Mouse (Mus musculus) forebrain, embryonic 14.5 days (tissue): ENCODE results near the gene Sars2. TPM values are rescaled to one million over a fixed set of nuclear protein-coding genes. Genes with fewer than 3 reads are reported as not detected.

Experiments used
- ATAC-seq: fragments of 200-750 bp; cut with Nextera tagmentation; 2 replicates; pipeline ENCODE4 v1.8.0; 2017; ENCODE audit warnings: mild to moderate bottlenecking, moderate library complexity
- DNase-seq: peaks from one replicate; pipeline ENCODE4 v3.0.0-alpha.2; 2015; ENCODE audit warnings: low spot score
- H3K27ac ChIP-seq: fragments of 300-500 bp; sonication (generic); 2 replicates; pipeline ENCODE4 v1.5.1; 2014; ENCODE audit warnings: low read depth, mild to moderate bottlenecking, control low read depth, low read length, moderate library complexity
- H3K27me3 ChIP-seq: fragments of 300-500 bp; sonication (generic); replicated peaks from 2 replicates; pipeline ENCODE4 v1.6.1; 2014; ENCODE audit warnings: low read length, control low read depth, mixed read lengths; ENCODE audit not compliant: control insufficient read depth, insufficient read depth
- H3K36me3 ChIP-seq: fragments of 300-500 bp; sonication (generic); 2 replicates; pipeline ENCODE4 v1.6.1; 2014; ENCODE audit warnings: low read length, control low read depth; ENCODE audit not compliant: control insufficient read depth, insufficient read depth
- H3K4me1 ChIP-seq: fragments of 300-500 bp; sonication (generic); 2 replicates; pipeline ENCODE4 v1.6.1; 2014; ENCODE audit warnings: antibody characterized with exemption, low read length, control low read depth; ENCODE audit not compliant: control insufficient read depth, insufficient read depth
- H3K4me2 ChIP-seq: fragments of 300-500 bp; sonication (generic); 2 replicates; pipeline ENCODE4 v1.6.1; 2014; ENCODE audit warnings: mild to moderate bottlenecking, control low read depth, low read length
- H3K4me3 ChIP-seq: fragments of 300-500 bp; sonication (generic); 2 replicates; pipeline ENCODE4 v1.5.1; 2014; ENCODE audit warnings: low read depth, low read length, control low read depth
- H3K9ac ChIP-seq: fragments of 300-500 bp; sonication (generic); 2 replicates; pipeline ENCODE4 v1.6.1; 2014; ENCODE audit warnings: mild to moderate bottlenecking, low read length, control low read depth, moderate library complexity
- H3K9me3 ChIP-seq: fragments of 300-500 bp; sonication (generic); replicated peaks from 2 replicates; pipeline ENCODE4 v1.6.1; 2016; ENCODE audit warnings: low read length, control low read depth, mixed read lengths; ENCODE audit not compliant: control insufficient read depth
- WGBS: fragments of 180-500 bp; shearing (Covaris S2); extraction: QIAGEN DNeasy Blood & Tissue Kit; methylation state at CpG from one replicate; pipeline ENCODE4 v1.1.7; 2014; 5-methylcytosine and 5-hydroxymethylcytosine counted together
- polyA plus RNA-seq: library from polyadenylated mRNA; unstranded; fragments of >200 nt; fragmentation: Nextera tagmentation; extraction: Ambion mirVana; gene quantifications from 2 replicates; pipeline ENCODE4 v1.2.1, GENCODE M21; 2014

Gene Sars2
- polyA plus RNA-seq, 1 experiment from 2014 or later: 17.7 TPM

DNA sequence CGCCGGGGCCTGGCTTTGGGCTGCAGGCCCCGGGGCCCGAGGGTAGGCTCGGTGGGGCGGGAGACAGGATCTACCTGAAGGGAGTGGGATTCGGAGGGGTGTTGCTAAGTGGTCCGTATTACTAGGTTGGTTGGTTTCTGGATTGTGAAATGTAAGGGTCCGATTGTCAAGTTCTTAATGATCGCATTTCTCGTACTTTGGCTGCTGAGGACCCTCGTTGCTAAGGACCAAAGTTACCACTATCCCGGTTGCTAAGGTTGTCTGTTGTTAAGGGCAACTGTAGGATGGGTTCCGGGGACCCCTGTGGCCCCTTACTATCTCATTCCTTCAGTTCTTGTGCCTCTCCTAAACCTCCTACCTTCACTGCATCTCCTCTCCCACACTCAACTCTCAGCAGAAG is 25.1 kb downstream of the Sars2 start:
- DNase-seq (peak; percentile 39), ATAC-seq (peak; percentile 9; the same call in 1 of the 2 replicates)
- Histone ChIP-seq H3K36me3 (peaks cover 3% of the 10 kb centered on the region), H3K4me1 (peaks cover 14% of the 10 kb centered on the region), H3K27ac (no peak overlapping the region), H3K27me3 (no peaks in the 10 kb centered on the region), H3K9ac (peak overlapping the region; percentile 74), H3K9me3 (no peaks in the 10 kb centered on the region), H3K4me3 (peak overlapping the region; percentile 71), H3K4me2 (peak overlapping the region; percentile 70)
- 4% methylated on average over 14 of the region's 14 CpGs for WGBS

DNA sequence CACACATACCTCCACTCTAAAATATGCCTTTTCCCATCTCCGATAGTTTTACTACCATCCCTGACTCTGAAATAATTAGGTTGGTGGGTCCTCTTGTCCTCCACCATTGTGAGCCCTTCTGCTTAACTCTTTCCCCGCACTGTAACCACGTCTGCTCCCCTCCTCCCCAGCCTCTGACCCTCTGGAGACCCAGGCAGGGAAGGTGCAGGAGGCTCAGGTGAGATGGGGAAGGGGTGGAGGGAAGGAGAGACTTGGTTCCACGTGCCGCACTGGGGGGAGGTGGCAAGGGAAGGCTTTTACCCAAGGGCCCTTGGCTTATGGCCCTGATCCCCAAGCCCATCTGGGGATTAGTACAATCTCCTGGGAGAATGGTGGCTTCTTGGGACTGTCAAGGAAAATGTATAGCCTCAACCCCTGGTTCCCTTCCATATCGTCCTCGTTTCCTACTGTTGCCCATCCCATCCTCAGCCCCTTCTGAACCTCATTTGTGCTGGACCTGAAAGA is 25.7 kb downstream of the Sars2 start, which contains the start of gene Nfkbib:
TSS of gene Nfkbib (minus strand) at position 51 of the 504 bp plus-strand sequence.
- ATAC-seq (no peak), DNase-seq (no peak)
- Histone ChIP-seq H3K36me3 (peaks cover under 1% of the 10 kb centered on the region; the same call in 1 of the 2 replicates), H3K27me3 (no peaks in the 10 kb centered on the region), H3K4me1 (peaks cover 14% of the 10 kb centered on the region), H3K4me2 (peak within 1 kb of the TSS; percentile 76), H3K9me3 (no peaks in the 10 kb centered on the region), H3K9ac (peak within 1 kb of the TSS; percentile 74), H3K27ac (no peak within 1 kb of the TSS), H3K4me3 (peak within 1 kb of the TSS; percentile 71)
- 60% methylated on average over 7 of the region's 7 CpGs for WGBS

DNA sequence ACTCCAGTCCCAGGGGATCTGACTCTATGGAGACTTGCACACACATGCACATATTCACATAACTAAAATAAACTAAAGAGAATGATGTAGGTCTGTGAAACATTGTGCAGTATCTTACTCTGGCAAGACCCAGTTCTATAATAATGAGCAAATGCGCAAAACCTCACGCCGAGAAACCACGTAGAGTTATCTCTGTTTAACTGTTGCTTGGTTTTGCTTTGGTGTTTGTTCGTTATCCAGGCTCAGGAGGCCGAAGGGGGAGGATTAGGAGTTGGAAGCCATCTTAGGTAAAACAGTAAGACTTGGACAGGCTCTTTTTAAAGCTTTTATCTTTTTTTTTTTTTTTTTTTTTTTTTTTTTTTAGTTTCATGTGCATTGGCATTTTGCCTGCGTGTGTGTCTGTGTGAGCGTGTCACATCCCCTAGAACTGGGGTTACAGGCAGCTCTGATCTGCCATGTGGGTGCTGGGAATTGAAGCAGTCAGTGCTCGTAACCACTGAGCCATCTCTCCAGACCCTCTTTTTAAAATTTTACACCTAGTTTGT is 27.7 kb downstream of the Sars2 start:
- ATAC-seq (no peak), DNase-seq (no peak)
- H3K9me3 ChIP-seq: no peaks in the 10 kb centered on the region
- H3K9ac ChIP-seq: no peak overlapping the region
- H3K27ac ChIP-seq: no peak overlapping the region
- H3K36me3 ChIP-seq: peaks cover 6% of the 10 kb centered on the region; the same call in 1 of the 2 replicates
- no peak overlapping the region for H3K4me2 ChIP-seq
- no peaks in the 10 kb centered on the region for H3K27me3 ChIP-seq
- H3K4me1 ChIP-seq: peaks cover 14% of the 10 kb centered on the region
- no peak overlapping the region for H3K4me3 ChIP-seq
- WGBS: 89% methylated on average over 9 of the region's 9 CpGs

DNA sequence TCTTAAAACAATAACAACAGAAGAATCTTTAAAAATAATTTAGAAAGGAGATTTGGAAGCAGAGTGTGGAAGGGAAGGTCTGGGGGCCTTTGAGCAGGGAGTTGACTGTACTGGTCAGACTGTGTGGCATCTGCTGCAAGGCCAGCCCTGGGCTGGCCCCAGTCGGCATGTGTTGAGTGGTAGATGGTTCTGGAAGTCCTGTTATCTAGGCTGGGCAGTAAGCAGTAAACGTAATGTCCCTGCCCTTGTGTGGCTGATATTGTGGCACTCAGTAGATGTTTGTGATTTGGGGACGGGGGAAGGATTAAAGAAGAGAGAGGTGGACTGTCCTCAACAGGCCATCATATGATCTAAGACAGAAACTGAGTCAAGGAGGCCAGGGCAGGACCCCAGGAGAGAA is 28.5 kb downstream of the Sars2 start:
- 99% methylated on average over 3 of the region's 3 CpGs for WGBS
- H3K4me3 ChIP-seq: no peak overlapping the region
- no peak for ATAC-seq

DNA sequence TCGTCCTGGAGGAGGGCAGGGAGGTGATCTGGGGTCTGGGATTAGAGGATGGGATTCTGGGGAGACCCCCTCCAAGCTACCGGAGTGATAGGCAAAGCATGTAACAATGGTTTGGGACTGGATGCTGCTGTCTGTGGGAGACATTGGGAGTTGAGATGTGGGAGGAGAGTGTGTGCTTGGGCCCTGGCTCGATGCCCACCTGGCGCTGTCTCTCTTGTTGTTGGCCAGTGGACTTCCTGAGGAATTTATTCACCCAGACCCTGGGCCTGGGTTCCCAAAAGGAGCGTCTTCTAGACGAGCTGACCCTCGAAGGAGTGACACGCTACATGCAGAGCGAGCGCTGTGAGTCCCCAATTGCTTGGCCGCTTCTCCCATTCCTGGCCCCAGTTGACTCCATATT is 30.1 kb downstream of the Sars2 start:
- Histone ChIP-seq H3K9ac (no peak overlapping the region), H3K9me3 (no peaks in the 10 kb centered on the region), H3K27me3 (no peaks in the 10 kb centered on the region), H3K4me1 (peaks cover 5% of the 10 kb centered on the region), H3K27ac (no peak overlapping the region), H3K36me3 (peaks cover 9% of the 10 kb centered on the region; the same call in 1 of the 2 replicates), H3K4me2 (no peak overlapping the region), H3K4me3 (no peak overlapping the region)
- WGBS: 91% methylated on average over 11 of the region's 11 CpGs
- no peak for ATAC-seq
- DNase-seq: no peak

More for the DNA sequence above, 28.5 kb downstream of the Sars2 start:
- Histone ChIP-seq H3K4me2 (no peak overlapping the region), H3K4me1 (peaks cover 12% of the 10 kb centered on the region), H3K9me3 (no peaks in the 10 kb centered on the region), H3K27me3 (no peaks in the 10 kb centered on the region), H3K36me3 (peaks cover 7% of the 10 kb centered on the region; the same call in 1 of the 2 replicates), H3K9ac (no peak overlapping the region), H3K27ac (no peak overlapping the region)
- no peak for DNase-seq

DNA sequence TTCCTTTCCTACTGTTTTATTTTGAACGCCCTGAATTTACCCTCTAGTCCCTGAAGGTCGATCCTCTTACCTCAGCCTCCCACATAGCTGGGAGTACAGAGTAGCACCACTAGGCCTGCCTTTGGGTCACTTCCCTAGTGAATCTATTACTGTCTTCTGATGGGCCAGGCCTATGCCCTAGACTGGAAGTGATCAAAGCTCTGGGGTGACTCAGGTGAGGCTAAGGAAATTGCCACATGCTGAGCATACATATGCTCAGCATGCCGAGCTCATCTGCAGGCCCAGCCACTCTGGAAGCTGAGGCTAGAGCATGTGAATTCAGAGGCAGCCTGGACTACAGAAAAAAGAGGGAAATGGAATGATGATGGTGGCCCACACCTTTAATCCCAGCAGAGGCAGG is 31.4 kb downstream of the Sars2 start:
- peaks cover 13% of the 10 kb centered on the region; the same call in 1 of the 2 replicates for H3K36me3 ChIP-seq
- H3K9me3 ChIP-seq: no peaks in the 10 kb centered on the region
- no peak overlapping the region for H3K9ac ChIP-seq
- 77% methylated on average over 3 of the region's 3 CpGs for WGBS
- ATAC-seq (no peak), DNase-seq (no peak)
- no peaks in the 10 kb centered on the region for H3K27me3 ChIP-seq
- no peak overlapping the region for H3K4me3 ChIP-seq
- H3K4me2 ChIP-seq: no peak overlapping the region
- no peak overlapping the region for H3K27ac ChIP-seq
- no peaks in the 10 kb centered on the region for H3K4me1 ChIP-seq

DNA sequence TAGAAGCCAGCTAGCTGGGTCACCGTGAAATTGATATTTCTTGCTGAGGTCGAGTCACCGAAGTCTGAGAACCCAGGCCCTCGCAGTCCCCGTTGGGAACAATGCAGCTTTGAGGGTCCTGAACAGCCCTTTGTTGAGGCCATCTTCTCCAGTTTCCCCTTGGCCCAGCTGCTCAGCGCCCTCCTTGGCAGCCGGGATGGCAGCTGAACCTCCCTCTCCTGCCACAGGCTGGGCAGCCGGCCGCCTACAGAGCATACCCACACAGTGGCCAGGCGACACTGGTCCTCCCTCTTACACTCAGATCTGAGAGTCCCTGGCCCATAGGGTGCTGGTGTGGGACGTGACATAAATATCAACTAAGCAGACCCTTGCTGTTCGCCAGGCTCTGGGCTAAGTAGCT is 32.4 kb downstream of the Sars2 start:
- Histone ChIP-seq H3K4me2 (no peak overlapping the region), H3K4me1 (no peaks in the 10 kb centered on the region), H3K36me3 (peaks cover 21% of the 10 kb centered on the region), H3K27ac (no peak overlapping the region), H3K9me3 (no peaks in the 10 kb centered on the region), H3K9ac (no peak overlapping the region), H3K4me3 (no peak overlapping the region), H3K27me3 (no peaks in the 10 kb centered on the region)
- ATAC-seq (no peak), DNase-seq (no peak)
- WGBS: 81% methylated on average over 12 of the region's 12 CpGs

DNA sequence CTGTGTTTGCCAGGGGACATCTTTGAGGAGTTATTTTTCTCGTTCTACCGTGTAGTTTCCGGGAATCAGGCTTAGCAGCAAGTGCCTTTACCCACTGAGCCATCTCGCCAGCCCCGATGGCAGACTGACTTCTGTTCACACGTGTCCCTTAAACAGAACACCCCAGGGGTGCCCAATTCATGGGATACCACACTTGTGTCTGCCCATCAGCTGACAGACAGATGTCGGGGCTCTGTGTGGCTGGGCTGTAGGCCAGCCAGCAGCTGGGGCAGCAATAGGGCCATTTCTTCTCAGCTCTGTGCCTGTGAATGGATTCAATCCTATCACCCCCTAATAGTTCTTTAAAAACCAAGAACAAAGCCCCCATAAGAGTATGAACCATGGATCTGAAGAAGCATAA is 33.3 kb downstream of the Sars2 start:
- Histone ChIP-seq H3K36me3 (peaks cover 21% of the 10 kb centered on the region), H3K9me3 (no peaks in the 10 kb centered on the region), H3K4me3 (no peak overlapping the region), H3K27ac (no peak overlapping the region), H3K4me1 (no peaks in the 10 kb centered on the region; the same call in 1 of the 2 replicates), H3K4me2 (no peak overlapping the region), H3K27me3 (no peaks in the 10 kb centered on the region), H3K9ac (no peak overlapping the region)
- ATAC-seq (no peak), DNase-seq (no peak)
- WGBS: 84% methylated on average over 7 of the region's 7 CpGs

DNA sequence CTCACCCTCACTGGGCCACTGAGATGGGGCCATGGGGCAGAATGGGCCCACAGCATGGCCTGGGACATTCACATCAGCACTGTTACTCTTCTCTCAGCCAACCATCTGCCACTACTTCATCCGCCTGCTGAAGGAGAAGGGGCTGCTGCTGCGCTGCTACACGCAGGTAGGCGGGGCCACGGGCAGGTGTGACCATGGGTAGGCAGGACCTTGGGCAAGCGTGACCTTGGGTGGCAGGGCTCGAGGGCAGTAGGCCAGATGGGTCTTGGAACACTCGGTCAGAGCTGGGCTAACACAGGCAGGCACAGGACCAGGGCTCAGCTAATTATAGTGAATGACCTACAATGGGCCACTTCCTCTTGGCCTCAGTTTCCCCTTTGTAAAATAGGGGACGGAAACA is 37.0 kb downstream of the Sars2 start:
- Histone ChIP-seq H3K9me3 (no peaks in the 10 kb centered on the region), H3K27ac (no peak overlapping the region), H3K9ac (no peak overlapping the region), H3K4me3 (no peak overlapping the region), H3K4me2 (no peak overlapping the region), H3K27me3 (no peaks in the 10 kb centered on the region), H3K36me3 (peaks cover 33% of the 10 kb centered on the region), H3K4me1 (no peaks in the 10 kb centered on the region; the same call in 1 of the 2 replicates)
- DNase-seq (no peak), ATAC-seq (no peak)
- WGBS: 88% methylated on average over 9 of the region's 9 CpGs
